Mouse (Mus musculus): ENCODE results near the gene Olfr907.

The Olfr907 gene

DNA sequence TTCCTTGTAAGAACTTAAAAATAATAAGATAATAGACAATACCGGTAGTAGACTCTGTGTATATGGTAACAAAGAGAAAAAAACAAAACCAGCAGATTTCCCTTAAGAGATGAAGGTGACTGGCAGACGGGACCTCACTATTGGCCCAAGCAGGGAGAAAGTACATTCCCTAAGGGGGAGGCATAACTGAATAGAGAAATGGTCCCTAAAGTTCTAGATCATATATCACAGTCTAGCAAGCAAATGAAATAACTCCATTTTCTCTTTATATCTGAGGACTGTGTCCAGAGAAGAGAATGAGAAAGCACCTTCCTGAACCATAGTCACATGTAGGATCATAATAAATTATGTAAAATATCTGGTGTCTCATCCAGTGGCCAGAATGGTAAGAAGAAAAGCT, at the start of gene Olfr907:
TSS of gene Olfr907 (plus strand) at position 301 of the 400 bp plus-strand sequence.
- DNase-seq (ENCODE audit: low spot score in 2 of 2): no peak

DNA sequence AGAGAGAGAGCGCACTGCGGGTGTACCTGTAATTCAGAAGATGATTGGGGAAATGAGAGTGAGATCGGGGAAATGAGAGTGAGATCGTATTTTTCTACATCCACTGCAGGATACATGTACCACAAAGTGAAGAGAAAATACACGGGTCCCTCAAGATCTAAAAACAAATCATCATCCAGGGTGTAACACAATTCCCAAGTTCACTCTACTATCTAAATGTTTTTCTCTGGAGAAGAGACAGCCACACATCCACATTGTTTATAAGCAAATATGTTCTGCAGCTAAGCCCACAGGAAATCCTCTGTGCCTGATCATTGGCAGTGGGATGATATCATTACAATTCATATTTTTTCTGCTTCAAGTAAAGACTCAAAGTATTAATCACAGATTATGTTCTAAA, 48.2 kb upstream of the Olfr907 start, which contains the start of gene Olfr902:
TSS of gene Olfr902 (plus strand) at position 301 of the 400 bp plus-strand sequence.
- DNase-seq (ENCODE audit: low spot score in 2 of 2): no peak

DNA sequence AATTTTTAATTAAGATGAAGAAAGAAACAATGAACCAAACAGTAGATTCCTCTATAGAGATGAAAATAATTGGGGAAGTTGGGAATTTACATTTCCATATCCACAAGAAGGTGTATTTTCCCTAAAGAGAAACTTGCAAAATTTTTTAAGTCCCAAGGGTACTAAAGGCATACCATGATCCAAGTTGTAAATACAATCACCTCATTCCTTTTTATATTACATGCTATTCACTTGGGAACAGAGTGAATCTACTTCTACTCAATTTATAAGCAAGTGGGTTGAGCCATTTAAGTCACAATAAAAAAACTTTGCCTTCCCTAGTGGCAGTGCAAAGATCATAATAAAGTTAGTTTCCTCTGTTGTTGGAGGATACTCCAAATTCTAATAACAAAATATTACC, 32.8 kb upstream of the Olfr907 start, which contains the start of gene Olfr904:
TSS of gene Olfr904 (plus strand) at position 301 of the 400 bp plus-strand sequence.
- no peak for DNase-seq (ENCODE audit: low spot score in 2 of 2)

DNA sequence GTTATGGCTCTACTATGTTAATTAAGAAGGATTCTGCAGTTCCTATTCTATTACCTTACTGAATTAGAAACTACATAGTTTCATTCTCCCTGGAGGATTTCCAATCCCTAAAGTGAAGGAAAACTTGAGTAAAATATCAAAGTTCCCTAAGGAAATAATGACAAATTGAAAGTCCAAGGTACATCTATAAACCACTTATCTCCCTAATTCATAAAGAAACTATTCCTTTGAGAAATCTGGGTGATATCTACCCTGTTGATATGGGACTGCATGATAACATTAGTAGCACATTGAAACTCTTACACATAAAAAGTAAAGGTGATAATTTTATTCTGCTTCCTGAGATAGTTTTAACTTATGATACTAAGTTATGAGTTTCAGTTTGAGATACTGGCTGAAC, 24.8 kb upstream of the Olfr907 start, which contains the start of gene Olfr905:
TSS of gene Olfr905 (plus strand) at position 301 of the 400 bp plus-strand sequence.
- no peak for DNase-seq (ENCODE audit: low spot score in 2 of 2)

DNA sequence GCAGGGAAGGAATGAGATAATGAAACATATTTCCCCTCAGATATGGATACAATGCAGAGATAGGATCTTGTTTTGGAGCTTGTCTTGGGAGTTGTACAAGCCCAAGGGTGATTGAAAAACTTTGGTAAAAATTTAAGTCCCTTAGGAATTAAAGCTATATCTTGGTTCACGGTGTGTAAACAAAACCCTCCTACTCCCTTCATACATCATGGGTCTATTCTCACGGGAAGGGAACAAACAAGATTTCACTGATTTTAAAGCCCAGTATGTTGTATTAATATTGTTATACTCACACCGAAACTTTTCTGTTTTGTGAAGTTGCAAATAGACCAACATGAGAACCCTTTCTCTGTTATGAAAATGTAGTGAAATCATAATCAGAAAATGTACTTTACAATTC, 8.8 kb upstream of the Olfr907 start, which contains the start of gene Olfr906:
TSS of gene Olfr906 (plus strand) at position 301 of the 400 bp plus-strand sequence.
- DNase-seq (ENCODE audit: low spot score in 2 of 2): no peak

DNA sequence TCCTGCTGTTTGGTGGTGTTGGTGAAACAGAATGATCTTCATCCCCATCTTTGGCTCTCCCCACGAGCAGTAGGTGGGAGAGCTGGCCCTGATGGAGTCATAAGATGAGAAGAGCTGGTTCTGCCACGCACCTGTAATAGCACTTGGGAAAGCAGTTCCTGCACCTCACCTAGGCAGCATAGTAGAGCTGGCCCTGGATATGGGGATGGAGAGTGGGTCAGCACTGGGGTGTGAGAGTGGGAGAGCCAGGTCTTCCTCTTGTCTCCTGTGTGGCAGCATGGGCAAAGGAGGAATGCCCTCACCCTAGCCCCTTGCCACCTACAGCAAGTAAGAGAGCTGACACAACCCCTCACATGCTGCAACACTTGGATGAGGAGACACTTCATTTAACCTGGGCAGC, 16.8 kb downstream of the Olfr907 start:
- DNase-seq (ENCODE audit: low spot score in 2 of 2): no peak

DNA sequence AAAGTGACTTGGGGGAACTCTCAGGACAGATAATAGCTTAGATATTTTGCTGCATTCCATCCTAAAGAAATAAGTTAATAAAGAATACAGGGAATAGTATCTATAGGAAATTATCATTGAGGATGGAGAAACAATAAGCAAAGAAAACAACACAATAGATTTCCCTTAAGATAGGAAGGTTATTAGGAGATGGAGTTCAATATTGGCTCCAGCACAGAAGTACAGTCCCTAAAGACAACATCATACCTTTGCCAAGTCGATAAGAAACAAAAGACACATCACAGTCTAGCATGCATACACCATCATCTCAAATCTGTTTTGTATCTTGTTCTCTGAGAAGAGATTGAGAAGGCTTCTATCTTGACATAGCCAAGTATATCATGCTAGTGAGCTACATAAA, 25.7 kb downstream of the Olfr907 start, which contains the start of gene Olfr911-ps1:
TSS of gene Olfr911-ps1 (plus strand) at position 301 of the 400 bp plus-strand sequence.
- no peak for DNase-seq (ENCODE audit: low spot score in 2 of 2)

DNA sequence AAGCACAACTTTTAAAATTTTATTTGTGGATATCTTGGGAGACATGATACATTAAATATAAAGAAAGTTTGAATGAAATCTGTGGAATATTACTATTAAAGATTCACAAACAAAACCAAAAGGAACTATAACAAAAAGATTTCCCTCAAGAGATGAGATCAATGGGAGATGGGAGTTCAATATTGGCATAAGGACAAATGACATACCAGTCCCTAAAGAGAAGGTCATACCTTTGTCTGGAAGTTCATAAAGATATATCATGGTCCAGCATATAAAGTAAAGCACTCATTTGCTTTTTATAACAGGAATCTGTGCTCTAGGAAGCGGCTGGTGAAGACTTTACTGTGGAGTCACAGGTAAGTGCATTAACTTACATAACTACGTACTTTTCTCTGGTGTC, 41.9 kb downstream of the Olfr907 start, which contains the start of gene Olfr910:
TSS of gene Olfr910 (plus strand) at position 301 of the 400 bp plus-strand sequence.
- no peak for DNase-seq (ENCODE audit: low spot score in 2 of 2)
